Mouse (Mus musculus) stomach, embryonic 14.5 days (tissue): Measurements from ENCODE around the gene Slc22a27. TPM values are rescaled to one million over a fixed set of nuclear protein-coding genes. Genes with fewer than 3 reads are reported as not detected.
"Not testable (repeated sequence)": the region's sequence is repeated elsewhere in the genome, so short reads cannot be mapped to it uniquely, and the experiment has no call there.

Source experiments
- ATAC-seq: fragments of 200-750 bp; cut with Nextera tagmentation; 2 replicates; pipeline ENCODE4 v1.8.0; 2017; ENCODE audit warnings: low read depth, moderate TSS enrichment; ENCODE audit not compliant: insufficient number of reproducible peaks, insufficient read depth, low FRiP score
- H3K27ac ChIP-seq: fragments of 300-500 bp; sonication (generic); 2 replicates; pipeline ENCODE4 v1.5.1; 2014; ENCODE audit warnings: mild to moderate bottlenecking, low read length, moderate library complexity, mixed read lengths
- H3K27me3 ChIP-seq: fragments of 300-500 bp; sonication (generic); 2 replicates; pipeline ENCODE4 v1.6.1; 2014; ENCODE audit warnings: low read length, control low read depth, mixed read lengths; ENCODE audit not compliant: control insufficient read depth, insufficient read depth
- H3K36me3 ChIP-seq: fragments of 300-500 bp; sonication (generic); 2 replicates; pipeline ENCODE4 v1.6.1; 2014; ENCODE audit warnings: mild to moderate bottlenecking, control low read depth, low read length, moderate library complexity, mixed read lengths; ENCODE audit not compliant: control insufficient read depth, insufficient read depth
- H3K4me1 ChIP-seq: fragments of 300-500 bp; sonication (generic); 2 replicates; pipeline ENCODE4 v1.6.1; 2014; ENCODE audit warnings: low read length, control low read depth, mixed read lengths; ENCODE audit not compliant: control insufficient read depth, insufficient read depth
- H3K4me2 ChIP-seq: fragments of 300-500 bp; sonication (generic); replicated peaks from 2 replicates; pipeline ENCODE4 v1.6.1; 2014; ENCODE audit warnings: low read depth, low read length, control low read depth
- H3K4me3 ChIP-seq: fragments of 300-500 bp; sonication (generic); 2 replicates; pipeline ENCODE4 v1.5.1; 2014; ENCODE audit warnings: low read depth, low read length, control low read depth
- H3K9ac ChIP-seq: fragments of 300-500 bp; sonication (generic); replicated peaks from 2 replicates; pipeline ENCODE4 v1.6.1; 2014; ENCODE audit warnings: low read depth, mild to moderate bottlenecking, control low read depth, low read length, moderate library complexity, mixed read lengths
- H3K9me3 ChIP-seq: fragments of 300-500 bp; sonication (generic); 2 replicates; pipeline ENCODE4 v1.6.1; 2016; ENCODE audit warnings: low read depth, low read length, control low read depth; ENCODE audit not compliant: control insufficient read depth
- WGBS: fragments of 180-500 bp; shearing (Covaris S2); extraction: QIAGEN DNeasy Blood & Tissue Kit; methylation state at CpG from one replicate; pipeline ENCODE4 v1.1.7; 2014; 5-methylcytosine and 5-hydroxymethylcytosine counted together
- polyA plus RNA-seq: library from polyadenylated mRNA; unstranded; fragments of >200 nt; fragmentation: Nextera tagmentation; extraction: Ambion mirVana; gene quantifications from 2 replicates; pipeline ENCODE4 v1.2.1, GENCODE M21; 2014

The Slc22a27 gene
- 0.19 TPM in 1 of 2 replicates, not detected in the other for polyA plus RNA-seq

DNA sequence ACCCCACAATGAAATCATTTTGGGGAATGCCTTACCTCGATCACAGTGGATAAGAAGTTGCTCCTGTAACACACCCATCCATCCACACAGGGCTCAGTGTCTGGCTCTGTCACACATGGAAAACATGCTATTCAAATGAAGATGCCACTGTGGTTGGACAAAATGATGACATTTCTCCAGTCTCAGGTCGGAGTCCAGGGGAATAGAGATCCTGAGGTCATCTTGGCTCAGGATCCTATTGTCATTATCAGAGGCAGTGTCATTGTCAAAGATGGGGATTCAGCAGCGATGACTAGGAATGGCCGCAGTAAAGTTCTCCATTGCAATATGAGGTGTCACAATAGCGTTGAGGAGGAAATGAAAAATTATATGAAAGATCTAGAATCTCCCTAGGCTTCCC lies at the start of gene Slc22a27:
Gene Slc22a27 (minus strand): TSS at position 101 of the 400 bp plus-strand sequence.
- not testable (repeated sequence) for H3K4me3 ChIP-seq, ATAC-seq, H3K9ac ChIP-seq, H3K4me1 ChIP-seq, H3K9me3 ChIP-seq, H3K36me3 ChIP-seq, H3K27ac ChIP-seq, H3K27me3 ChIP-seq, H3K4me2 ChIP-seq
- WGBS, result 72% methylated on average over 5 of the region's 5 CpGs

DNA sequence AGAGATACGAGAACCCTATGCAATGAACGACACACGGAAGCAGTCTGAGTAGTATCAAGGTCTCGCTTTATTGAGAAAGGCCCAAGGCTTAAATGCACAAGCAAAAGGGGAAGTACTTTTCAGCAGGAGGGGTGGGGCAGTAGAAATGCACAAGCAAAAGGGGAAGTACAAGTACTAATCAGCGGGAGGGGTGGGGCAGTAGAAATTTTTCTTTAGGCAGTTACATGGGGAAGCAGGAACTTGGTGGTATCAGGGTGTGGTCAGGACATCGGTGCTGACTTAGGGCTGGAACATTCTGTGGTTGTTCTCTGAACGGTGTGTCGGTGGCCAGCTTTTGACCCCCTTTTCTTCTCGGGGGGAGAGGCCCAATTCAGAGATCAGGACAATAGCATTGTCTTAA lies 45.8 kb upstream of the Slc22a27 start:
- H3K4me3 ChIP-seq, H3K9ac ChIP-seq, ATAC-seq, H3K4me2 ChIP-seq, H3K36me3 ChIP-seq, H3K9me3 ChIP-seq, H3K27ac ChIP-seq, H3K27me3 ChIP-seq, H3K4me1 ChIP-seq: not testable (repeated sequence)
- 86% methylated on average over 9 of the region's 9 CpGs for WGBS

DNA sequence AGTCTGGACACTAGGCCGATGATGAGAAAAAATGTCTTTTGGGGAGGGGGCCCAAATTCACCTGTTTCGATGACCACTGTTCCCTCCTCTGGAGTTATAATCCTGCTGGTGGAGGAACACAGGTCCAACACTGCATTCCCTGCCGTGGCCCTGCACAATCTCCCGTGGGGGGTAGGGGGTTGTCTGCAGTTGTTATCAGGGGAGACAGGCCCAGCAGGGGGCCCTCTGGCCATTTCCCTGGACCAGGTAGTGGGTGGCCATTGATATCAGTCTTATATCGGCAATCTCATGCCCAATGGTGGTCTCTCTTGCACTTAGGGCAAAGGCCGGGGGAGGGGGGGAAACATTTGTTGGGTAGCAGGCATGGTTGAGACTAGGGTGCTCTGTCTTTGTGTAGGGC lies 43.3 kb upstream of the Slc22a27 start:
- 91% methylated on average over 6 of the region's 6 CpGs for WGBS
- not testable (repeated sequence) for H3K36me3 ChIP-seq, H3K9me3 ChIP-seq, H3K4me3 ChIP-seq, H3K27ac ChIP-seq, H3K4me2 ChIP-seq, H3K4me1 ChIP-seq, H3K27me3 ChIP-seq, ATAC-seq, H3K9ac ChIP-seq

DNA sequence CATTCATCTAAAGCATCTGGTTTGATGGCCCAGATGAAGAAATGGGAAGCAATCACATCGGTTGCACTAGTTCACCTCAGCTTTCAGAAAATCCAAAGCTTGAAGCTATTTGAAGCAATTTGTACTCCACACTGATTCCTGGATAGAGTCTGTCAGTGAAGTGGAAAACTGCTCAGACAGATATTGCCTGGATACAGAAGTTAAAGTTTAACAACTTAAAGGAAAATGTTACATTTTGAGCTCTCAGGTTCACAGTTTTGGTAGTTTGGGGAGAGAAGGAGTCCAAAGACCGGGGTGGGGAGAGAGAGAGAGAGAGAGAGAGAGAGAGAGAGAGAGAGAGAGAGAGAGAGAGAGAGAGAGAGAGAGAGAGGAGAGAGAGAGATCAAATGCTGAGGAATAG lies 2.9 kb upstream of the Slc22a27 start:
- Histone ChIP-seq H3K27me3 (no peaks in the 10 kb centered on the region), H3K27ac (no peak overlapping the region), H3K4me1 (no peaks in the 10 kb centered on the region), H3K4me3 (no peak overlapping the region), H3K9me3 (no peaks in the 10 kb centered on the region), H3K9ac (no peak overlapping the region), H3K36me3 (no peaks in the 10 kb centered on the region), H3K4me2 (no peak overlapping the region)
- WGBS, result 84% methylated on average over 2 of the region's 2 CpGs
- no peak for ATAC-seq

DNA sequence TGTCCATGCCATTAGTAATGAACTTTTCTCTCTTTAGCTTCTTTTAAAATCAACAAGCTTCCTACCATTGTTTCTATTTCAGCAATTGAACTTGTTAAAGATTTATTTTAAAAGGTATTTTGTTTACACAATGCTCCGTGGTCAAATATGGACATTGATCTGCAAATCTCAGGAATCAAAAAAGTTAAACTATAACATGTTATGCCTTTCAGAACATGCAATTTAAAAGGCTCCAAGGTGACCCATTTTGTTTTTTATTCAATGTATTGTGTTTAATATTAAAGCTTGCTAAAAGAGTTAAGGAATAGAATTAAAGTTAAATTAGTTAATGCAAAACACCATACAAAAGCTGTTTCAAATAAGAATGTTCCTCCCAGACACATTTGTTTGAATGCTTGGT lies 723 bp upstream of the Slc22a27 start:
- H3K4me3 ChIP-seq, H3K36me3 ChIP-seq, H3K4me2 ChIP-seq, ATAC-seq, H3K27me3 ChIP-seq, H3K4me1 ChIP-seq, H3K9me3 ChIP-seq, H3K9ac ChIP-seq, H3K27ac ChIP-seq: not testable (repeated sequence)
- WGBS, result 33% methylated on average over 1 of the region's 1 CpGs

DNA sequence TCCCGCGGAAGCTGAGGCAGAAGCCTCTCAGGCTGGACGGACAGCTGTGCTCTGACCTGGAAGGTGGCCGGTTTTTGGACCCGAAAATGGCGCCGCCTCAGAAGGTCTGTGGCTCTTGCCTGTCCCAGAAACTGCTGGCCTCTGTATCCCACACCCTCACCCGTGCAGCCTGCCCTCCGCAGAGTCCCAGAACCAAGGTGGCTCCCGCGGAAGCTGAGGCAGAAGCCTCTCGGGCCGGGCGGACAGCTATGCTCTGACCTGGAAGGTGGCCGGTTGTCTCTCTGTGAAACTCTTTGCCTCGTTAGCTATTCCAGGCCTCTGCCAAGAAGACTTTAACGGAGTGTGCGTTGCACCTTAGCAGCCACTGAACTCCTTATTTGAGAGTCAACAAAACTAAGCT lies 26.4 kb downstream of the Slc22a27 start:
- H3K27ac ChIP-seq, H3K4me2 ChIP-seq, H3K4me3 ChIP-seq, H3K36me3 ChIP-seq, H3K9ac ChIP-seq, H3K4me1 ChIP-seq, H3K27me3 ChIP-seq, ATAC-seq, H3K9me3 ChIP-seq: not testable (repeated sequence)
- 87% methylated on average over 18 of the region's 18 CpGs for WGBS

DNA sequence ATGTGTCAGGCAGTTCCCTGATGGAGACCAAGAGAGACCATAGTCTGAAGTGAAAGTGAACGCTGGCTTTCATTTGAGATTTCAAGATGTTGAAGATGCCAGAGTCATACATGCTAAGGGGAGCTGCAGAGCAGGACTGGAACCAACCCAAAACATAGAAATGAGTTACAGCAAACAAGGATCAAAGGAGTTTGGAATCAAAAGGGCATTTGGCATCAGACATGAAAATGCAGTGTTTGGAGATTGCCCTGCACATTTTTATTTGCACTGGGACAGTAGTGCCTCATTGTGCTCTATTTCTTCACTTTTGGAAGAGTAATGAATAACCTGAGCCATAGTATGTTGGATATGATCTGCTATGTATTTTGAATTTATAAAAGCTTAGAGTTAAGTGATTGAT lies 89.2 kb downstream of the Slc22a27 start:
- H3K4me3 ChIP-seq, result no peak overlapping the region
- no peak overlapping the region for H3K9ac ChIP-seq
- H3K27ac ChIP-seq, result no peak overlapping the region
- ATAC-seq, result no peak
- H3K27me3 ChIP-seq, result no peaks in the 10 kb centered on the region
- no peak overlapping the region for H3K4me2 ChIP-seq
- WGBS, result 86% methylated on average over 1 of the region's 1 CpGs
- no peaks in the 10 kb centered on the region for H3K4me1 ChIP-seq
- H3K36me3 ChIP-seq, result no peaks in the 10 kb centered on the region
- H3K9me3 ChIP-seq, result no peaks in the 10 kb centered on the region

DNA sequence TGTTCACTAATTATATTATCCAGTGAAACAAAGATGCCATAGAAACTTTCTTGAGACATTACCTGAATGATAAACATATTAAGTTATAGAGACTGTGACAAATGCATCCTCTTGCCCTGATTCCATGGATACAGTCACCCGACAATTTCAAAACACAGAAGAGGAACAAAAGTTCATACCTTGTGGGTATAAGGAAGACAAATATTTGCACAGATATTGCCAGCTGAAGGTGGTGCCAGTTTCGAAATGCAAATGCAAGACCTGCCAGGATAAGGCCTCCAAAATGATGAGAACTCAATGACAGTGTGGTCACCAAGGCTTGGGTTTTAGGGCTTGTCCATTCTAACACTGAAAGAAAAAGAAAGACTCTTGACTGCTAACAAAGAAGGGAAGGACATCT lies 136.0 kb downstream of the Slc22a27 start:
- H3K4me2 ChIP-seq, result no peak overlapping the region
- H3K9me3 ChIP-seq, result 0 out of 2 replicates have a peak, but pooled peaks cover 3% of the 10 kb centered on the region
- 71% methylated on average over 2 of the region's 2 CpGs for WGBS
- H3K36me3 ChIP-seq, result no peaks in the 10 kb centered on the region
- no peak overlapping the region for H3K9ac ChIP-seq
- no peaks in the 10 kb centered on the region for H3K27me3 ChIP-seq
- H3K4me3 ChIP-seq, result no peak overlapping the region
- no peak overlapping the region for H3K27ac ChIP-seq
- no peak for ATAC-seq
- H3K4me1 ChIP-seq, result no peaks in the 10 kb centered on the region
